Mouse (Mus musculus) embryonic facial prominence, embryonic 15.5 days (tissue): ENCODE data around the gene Fgf12. TPM values are rescaled to one million over a fixed set of nuclear protein-coding genes. Genes with fewer than 3 reads are reported as not detected.

ENCODE experiments used
- ATAC-seq: fragments of 200-750 bp; cut with Nextera tagmentation; 2 replicates; pipeline ENCODE4 v1.8.0; 2017; ENCODE audit warnings: low read depth, moderate TSS enrichment; ENCODE audit not compliant: insufficient number of reproducible peaks, low FRiP score, low TSS enrichment
- H3K27ac ChIP-seq: fragments of 300-500 bp; sonication (generic); replicated peaks from 2 replicates; pipeline ENCODE4 v1.5.1; 2015; ENCODE audit warnings: mild to moderate bottlenecking, inconsistent platforms
- H3K27me3 ChIP-seq: fragments of 300-500 bp; sonication (generic); 2 replicates; pipeline ENCODE4 v1.6.1; 2015; ENCODE audit warnings: inconsistent platforms
- H3K36me3 ChIP-seq: fragments of 300-500 bp; sonication (generic); 2 replicates; pipeline ENCODE4 v1.6.1; 2015; ENCODE audit warnings: mild to moderate bottlenecking, inconsistent platforms
- H3K4me1 ChIP-seq: fragments of 300-500 bp; sonication (generic); 2 replicates; pipeline ENCODE4 v1.6.1; 2015; ENCODE audit warnings: inconsistent platforms
- H3K4me2 ChIP-seq: fragments of 300-500 bp; sonication (generic); replicated peaks from 2 replicates; pipeline ENCODE4 v1.6.1; 2015; ENCODE audit warnings: mild to moderate bottlenecking, inconsistent platforms
- H3K4me3 ChIP-seq: fragments of 300-500 bp; sonication (generic); replicated peaks from 2 replicates; pipeline ENCODE4 v1.5.1; 2015; ENCODE audit warnings: mild to moderate bottlenecking, inconsistent platforms
- H3K9ac ChIP-seq: fragments of 300-500 bp; sonication (generic); 2 replicates; pipeline ENCODE4 v1.6.1; 2015; ENCODE audit warnings: inconsistent platforms
- H3K9me3 ChIP-seq: fragments of 300-500 bp; sonication (generic); replicated peaks from 2 replicates; pipeline ENCODE4 v1.6.1; 2016; ENCODE audit warnings: inconsistent platforms
- WGBS: fragments of 180-500 bp; shearing (Covaris S2); methylation state at CpG from one replicate; pipeline ENCODE4 v1.1.7; 2015; 5-methylcytosine and 5-hydroxymethylcytosine counted together
- polyA plus RNA-seq: library from polyadenylated mRNA; unstranded; fragments of >200 nt; fragmentation: Nextera tagmentation; extraction: Ambion mirVana; gene quantifications from 2 replicates; pipeline ENCODE4 v1.2.1, GENCODE M21; 2015

Fgf12 gene
- polyA plus RNA-seq, 1 experiment from 2014 or later = 6.0 TPM

DNA sequence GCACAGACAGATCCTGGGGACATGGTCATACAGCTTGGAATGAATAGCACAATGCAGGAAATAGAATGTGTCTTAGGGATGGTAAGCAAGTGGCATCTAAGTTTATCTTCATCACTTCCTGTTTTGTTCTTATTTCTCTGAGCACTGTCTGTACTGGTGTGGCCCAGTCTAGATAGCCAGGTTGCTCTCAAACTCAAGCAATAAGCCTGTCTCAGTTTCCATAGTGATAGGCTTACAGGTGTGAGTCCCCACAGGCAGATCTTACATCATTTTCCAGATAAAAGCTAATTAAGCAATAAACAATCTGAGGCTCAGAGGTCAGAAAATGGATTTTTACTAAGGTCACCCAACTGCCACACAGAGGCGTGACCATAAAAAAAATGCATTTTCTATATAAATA is 348.7 kb downstream of the Fgf12 start:
- no peaks in the 10 kb centered on the region for H3K27me3 ChIP-seq
- ATAC-seq = no peak
- no peak overlapping the region for H3K4me3 ChIP-seq
- WGBS = 91% methylated on average over 1 of the region's 1 CpGs
- H3K36me3 ChIP-seq = no peaks in the 10 kb centered on the region
- H3K9me3 ChIP-seq = no peaks in the 10 kb centered on the region
- no peak overlapping the region for H3K9ac ChIP-seq
- H3K4me2 ChIP-seq = no peak overlapping the region
- no peaks in the 10 kb centered on the region for H3K4me1 ChIP-seq
- H3K27ac ChIP-seq = no peak overlapping the region

DNA sequence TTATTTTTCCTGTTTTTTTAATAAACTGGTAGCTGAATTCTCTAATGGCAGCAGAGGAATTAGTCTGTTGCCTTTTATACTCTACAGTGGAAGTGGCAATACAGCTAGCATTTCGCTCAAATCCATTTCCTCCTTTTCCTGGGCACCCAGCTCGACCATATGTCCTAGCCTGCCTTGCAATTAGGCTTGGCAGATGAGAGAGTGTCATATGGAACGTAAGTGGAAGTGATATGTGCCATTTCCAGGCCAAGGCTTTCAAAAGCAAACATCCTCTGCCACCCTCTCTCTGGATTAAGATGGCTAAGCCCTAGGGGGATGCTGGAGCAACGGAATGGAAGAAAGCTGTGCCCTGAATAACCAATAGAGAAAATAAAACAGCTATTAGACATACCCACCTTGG is 350.2 kb downstream of the Fgf12 start:
- WGBS = 58% methylated on average over 4 of the region's 4 CpGs
- Histone ChIP-seq H3K9ac (no peak overlapping the region), H3K27ac (no peak overlapping the region), H3K4me2 (no peak overlapping the region), H3K27me3 (no peaks in the 10 kb centered on the region), H3K4me3 (no peak overlapping the region), H3K36me3 (no peaks in the 10 kb centered on the region), H3K9me3 (no peaks in the 10 kb centered on the region), H3K4me1 (no peaks in the 10 kb centered on the region)
- no peak for ATAC-seq

DNA sequence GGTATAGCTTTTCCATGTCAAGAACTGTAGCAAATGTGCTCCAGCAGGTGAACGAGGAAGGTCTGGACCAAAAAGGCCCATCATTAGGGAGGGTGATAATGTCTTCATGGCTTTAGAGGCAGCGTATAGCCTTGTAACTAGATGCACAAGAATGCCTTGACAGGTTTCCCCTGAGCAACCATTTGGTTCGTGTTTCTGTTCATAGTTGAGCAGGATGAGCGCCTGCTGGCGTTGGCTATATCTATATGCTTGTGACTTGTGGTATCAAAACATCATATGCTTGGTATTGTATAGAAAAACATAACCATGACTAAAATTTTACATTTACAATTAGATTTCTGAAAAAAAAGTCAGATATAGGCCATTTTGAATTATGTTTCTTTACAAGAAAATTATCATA is 361.6 kb downstream of the Fgf12 start:
- Histone ChIP-seq H3K36me3 (no peaks in the 10 kb centered on the region), H3K4me2 (no peak overlapping the region), H3K9ac (no peak overlapping the region), H3K27me3 (no peaks in the 10 kb centered on the region), H3K9me3 (no peaks in the 10 kb centered on the region), H3K4me1 (no peaks in the 10 kb centered on the region), H3K27ac (no peak overlapping the region), H3K4me3 (no peak overlapping the region)
- WGBS = 74% methylated on average over 5 of the region's 5 CpGs
- no peak for ATAC-seq

DNA sequence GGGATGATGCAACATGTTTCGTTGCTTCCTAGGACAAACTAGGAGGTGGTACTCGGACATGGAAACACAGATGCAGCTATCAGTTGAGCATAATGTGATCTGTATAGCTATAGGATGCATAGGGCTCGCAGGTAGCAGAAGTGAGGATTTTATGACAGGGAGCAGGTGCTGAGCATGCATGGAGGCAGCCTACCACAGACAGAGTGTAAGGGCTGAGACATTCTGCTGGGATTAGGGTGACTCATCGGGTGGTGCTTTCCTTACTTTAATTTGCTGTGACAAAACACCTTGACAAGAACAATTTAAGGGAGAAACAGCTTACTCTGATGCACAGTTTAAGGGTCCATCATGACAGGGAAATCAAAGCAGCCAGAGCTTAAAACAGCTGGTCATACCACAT is 363.8 kb downstream of the Fgf12 start:
- ATAC-seq = no peak
- Histone ChIP-seq H3K9me3 (no peaks in the 10 kb centered on the region), H3K9ac (no peak overlapping the region), H3K4me2 (no peak overlapping the region), H3K4me1 (no peaks in the 10 kb centered on the region), H3K4me3 (no peak overlapping the region), H3K27me3 (no peaks in the 10 kb centered on the region), H3K27ac (no peak overlapping the region), H3K36me3 (no peaks in the 10 kb centered on the region)
- 75% methylated on average over 4 of the region's 4 CpGs for WGBS

DNA sequence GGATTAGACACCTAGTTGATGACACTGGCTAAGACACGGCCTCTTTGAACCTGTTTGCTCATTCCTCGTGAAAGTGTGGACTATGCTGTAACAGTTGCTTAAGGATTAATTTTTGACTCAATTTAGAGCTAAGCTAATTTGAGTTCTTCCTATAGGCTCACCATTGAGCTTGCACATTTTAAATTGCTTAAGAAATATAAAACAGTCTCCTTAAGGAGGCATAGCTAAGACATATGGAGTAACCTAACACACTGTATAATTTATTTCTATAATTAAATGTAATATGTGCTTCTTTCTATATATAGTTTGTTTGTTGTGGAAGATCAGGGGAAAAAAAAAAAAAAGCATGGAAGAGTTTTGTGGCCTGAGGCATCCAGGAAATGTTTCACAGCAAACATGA is 378.1 kb downstream of the Fgf12 start:
- no peak for ATAC-seq
- Histone ChIP-seq H3K4me1 (no peaks in the 10 kb centered on the region), H3K9ac (no peak overlapping the region), H3K9me3 (no peaks in the 10 kb centered on the region), H3K27ac (no peak overlapping the region), H3K4me3 (no peak overlapping the region), H3K27me3 (no peaks in the 10 kb centered on the region), H3K36me3 (no peaks in the 10 kb centered on the region), H3K4me2 (no peak overlapping the region)
- 71% methylated on average over 2 of the region's 2 CpGs for WGBS

DNA sequence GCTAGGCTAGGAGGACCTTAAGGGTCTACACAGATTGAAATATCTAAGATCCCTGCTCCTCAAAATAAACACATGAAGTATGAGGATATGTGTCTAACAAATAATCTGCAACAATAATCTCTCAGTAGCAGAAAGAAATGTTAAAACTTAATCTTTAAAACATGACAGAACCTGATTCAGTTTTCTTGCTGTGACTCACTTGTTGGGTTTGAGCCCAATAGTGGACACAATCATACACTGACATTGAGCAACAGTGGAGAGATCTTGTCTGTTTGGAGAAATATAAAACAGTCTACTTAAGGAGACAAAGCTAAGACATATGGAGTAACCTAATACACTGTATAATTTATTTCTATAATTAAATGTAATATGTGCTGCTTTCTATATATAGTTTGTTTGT is 379.6 kb downstream of the Fgf12 start:
- no peak for ATAC-seq
- H3K36me3 ChIP-seq = no peaks in the 10 kb centered on the region
- H3K27ac ChIP-seq = no peak overlapping the region

DNA sequence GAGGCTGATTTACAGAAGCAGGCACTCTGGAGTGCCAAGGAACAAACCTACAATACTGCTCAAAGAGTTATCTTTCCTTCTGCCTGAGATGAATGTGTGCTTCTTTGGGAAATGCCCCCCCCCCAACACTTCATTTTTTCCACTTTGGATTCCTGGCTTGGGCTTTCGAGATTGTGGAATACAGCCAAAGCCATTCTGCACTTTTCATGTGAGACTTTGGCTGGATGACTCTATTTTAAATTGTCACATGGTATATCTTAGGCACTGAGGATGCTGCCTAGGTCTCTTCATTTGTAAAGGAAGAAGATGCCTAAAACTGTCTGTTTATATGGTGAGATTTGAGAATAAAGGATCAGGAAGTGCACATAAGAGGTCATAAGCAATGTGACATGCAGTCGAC is 402.2 kb downstream of the Fgf12 start:
- no peak overlapping the region for H3K4me3 ChIP-seq
- no peak overlapping the region for H3K4me2 ChIP-seq
- ATAC-seq = no peak
- no peak overlapping the region for H3K9ac ChIP-seq
- H3K36me3 ChIP-seq = no peaks in the 10 kb centered on the region
- no peaks in the 10 kb centered on the region for H3K4me1 ChIP-seq
- H3K9me3 ChIP-seq = no peaks in the 10 kb centered on the region
- H3K27me3 ChIP-seq = no peaks in the 10 kb centered on the region
- no peak overlapping the region for H3K27ac ChIP-seq
- 61% methylated on average over 2 of the region's 2 CpGs for WGBS

More for the DNA sequence above, 379.6 kb downstream of the Fgf12 start:
- H3K9ac ChIP-seq = no peak overlapping the region
- no peaks in the 10 kb centered on the region for H3K4me1 ChIP-seq
- no peak overlapping the region for H3K4me2 ChIP-seq
- H3K9me3 ChIP-seq = no peaks in the 10 kb centered on the region
- no peaks in the 10 kb centered on the region for H3K27me3 ChIP-seq
- H3K4me3 ChIP-seq = no peak overlapping the region

DNA sequence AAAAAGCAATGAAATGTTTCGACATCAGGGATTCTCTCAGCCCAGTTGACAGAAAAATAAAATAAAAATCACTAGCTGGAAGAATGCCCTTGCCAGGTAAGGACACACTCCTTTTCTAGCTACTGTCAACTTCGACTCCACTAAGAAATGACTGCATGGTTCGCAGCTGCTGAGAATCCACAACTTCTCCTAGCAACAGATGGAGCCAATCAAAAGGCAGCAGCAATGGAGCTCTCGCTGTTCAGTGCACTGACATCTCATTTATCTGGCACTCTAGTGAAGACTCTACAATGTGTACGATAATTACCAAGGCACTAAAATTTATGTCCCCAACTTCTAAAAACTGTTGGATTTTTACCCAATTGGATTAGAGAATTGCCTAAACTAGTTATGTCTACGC is 407.5 kb downstream of the Fgf12 start:
- WGBS = 55% methylated on average over 6 of the region's 6 CpGs
- no peak for ATAC-seq
- no peaks in the 10 kb centered on the region for H3K27me3 ChIP-seq

DNA sequence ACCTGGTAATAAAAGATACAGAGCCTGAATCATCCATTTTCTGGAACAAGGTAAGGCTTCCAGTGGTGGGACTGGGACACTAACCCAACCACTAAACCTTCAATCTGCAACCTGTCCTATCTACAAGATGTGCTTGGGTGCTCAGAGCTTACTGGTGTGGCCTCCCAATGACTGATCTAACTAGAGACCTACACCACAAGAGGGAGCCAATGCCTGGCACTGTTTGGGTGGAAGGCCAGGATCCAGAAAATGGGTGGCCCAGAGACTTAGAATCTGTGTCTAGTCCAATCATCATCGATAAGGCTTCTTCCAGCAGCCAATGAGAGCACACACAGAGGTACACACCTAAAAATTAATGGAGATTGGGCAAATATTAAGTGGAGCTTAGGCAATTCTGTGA is 414.9 kb downstream of the Fgf12 start:
- no peaks in the 10 kb centered on the region for H3K4me1 ChIP-seq
- no peak for ATAC-seq
- H3K4me3 ChIP-seq = no peak overlapping the region
- H3K27ac ChIP-seq = no peak overlapping the region
- no peaks in the 10 kb centered on the region for H3K27me3 ChIP-seq
- H3K4me2 ChIP-seq = no peak overlapping the region
- no peaks in the 10 kb centered on the region for H3K9me3 ChIP-seq
- WGBS = 87% methylated on average over 1 of the region's 1 CpGs
- H3K9ac ChIP-seq = no peak overlapping the region
- no peaks in the 10 kb centered on the region for H3K36me3 ChIP-seq

More for the DNA sequence above, 407.5 kb downstream of the Fgf12 start:
- H3K9ac ChIP-seq = no peak overlapping the region
- H3K36me3 ChIP-seq = no peaks in the 10 kb centered on the region
- H3K27ac ChIP-seq = no peak overlapping the region
- no peaks in the 10 kb centered on the region for H3K4me1 ChIP-seq
- no peak overlapping the region for H3K4me3 ChIP-seq
- H3K4me2 ChIP-seq = no peak overlapping the region
- no peaks in the 10 kb centered on the region for H3K9me3 ChIP-seq

DNA sequence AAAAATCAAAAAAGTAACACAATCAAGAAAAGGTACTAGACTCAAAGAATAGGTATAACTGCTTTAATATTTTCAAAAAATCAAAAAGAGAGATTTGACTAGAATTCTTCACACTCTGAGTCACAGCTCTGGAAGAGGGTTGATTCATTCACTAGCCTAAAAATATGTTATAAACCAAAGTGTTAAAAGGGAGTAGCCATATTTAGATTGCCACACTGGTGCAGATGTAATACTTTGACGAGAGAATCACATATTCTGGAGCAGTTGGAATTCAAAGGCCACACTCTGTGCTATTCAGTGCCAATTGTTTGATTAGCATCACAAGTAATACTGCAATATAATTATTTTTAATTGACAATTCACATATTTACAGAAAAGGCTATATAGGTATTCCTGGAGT is 416.2 kb downstream of the Fgf12 start:
- no peak for ATAC-seq
- H3K4me2 ChIP-seq = no peak overlapping the region
- H3K36me3 ChIP-seq = no peaks in the 10 kb centered on the region

DNA sequence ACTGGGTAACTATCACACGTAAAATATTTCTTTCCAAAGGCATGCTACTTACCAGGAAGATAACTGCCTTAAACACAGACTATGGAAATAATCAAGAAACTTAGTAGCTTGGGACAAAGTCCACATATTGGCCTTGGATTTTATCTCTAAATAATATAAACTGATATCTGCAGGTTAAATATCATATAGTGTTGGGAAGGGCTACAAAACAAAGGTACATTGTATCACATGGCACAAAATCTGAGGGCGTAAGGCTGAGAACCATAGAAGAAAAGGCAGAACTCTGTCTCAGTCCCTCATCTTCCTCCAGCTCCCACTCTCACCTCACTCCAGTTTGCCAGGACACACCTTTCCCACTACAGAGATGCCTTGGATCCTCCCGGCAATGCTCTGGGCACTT is 417.8 kb downstream of the Fgf12 start:
- 86% methylated on average over 3 of the region's 3 CpGs for WGBS
- no peaks in the 10 kb centered on the region for H3K4me1 ChIP-seq
- H3K4me2 ChIP-seq = no peak overlapping the region

More for the DNA sequence above, 416.2 kb downstream of the Fgf12 start:
- H3K4me3 ChIP-seq = no peak overlapping the region
- H3K27ac ChIP-seq = no peak overlapping the region
- H3K27me3 ChIP-seq = no peaks in the 10 kb centered on the region
- WGBS = 53% methylated on average over 1 of the region's 1 CpGs
- no peak overlapping the region for H3K9ac ChIP-seq
- no peaks in the 10 kb centered on the region for H3K9me3 ChIP-seq
- no peaks in the 10 kb centered on the region for H3K4me1 ChIP-seq

DNA sequence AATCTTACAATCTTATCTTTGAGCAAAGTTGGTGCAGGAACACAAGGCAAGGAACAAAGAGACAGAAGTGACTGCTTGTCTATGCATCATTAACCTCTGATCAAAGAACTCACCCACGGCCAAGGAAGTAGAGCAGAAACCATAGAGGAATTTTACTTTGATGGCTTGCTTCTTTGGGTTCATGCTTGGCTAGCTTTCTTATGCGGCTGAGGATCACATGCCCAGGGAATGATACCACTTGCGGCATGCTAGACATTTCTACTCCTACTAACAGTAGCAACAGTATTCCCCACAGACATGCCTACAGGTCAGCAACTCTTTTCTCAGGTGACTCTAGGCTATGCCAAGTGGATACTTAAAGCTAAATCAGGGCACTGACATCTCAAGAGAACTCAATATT is 429.3 kb downstream of the Fgf12 start:
- ATAC-seq = no peak
- Histone ChIP-seq H3K4me1 (no peaks in the 10 kb centered on the region), H3K4me2 (no peak overlapping the region), H3K27ac (no peak overlapping the region), H3K27me3 (no peaks in the 10 kb centered on the region), H3K4me3 (no peak overlapping the region), H3K9me3 (no peaks in the 10 kb centered on the region), H3K9ac (no peak overlapping the region), H3K36me3 (no peaks in the 10 kb centered on the region)
- 71% methylated on average over 3 of the region's 3 CpGs for WGBS

More for the DNA sequence above, 417.8 kb downstream of the Fgf12 start:
- H3K27ac ChIP-seq = no peak overlapping the region
- H3K27me3 ChIP-seq = no peaks in the 10 kb centered on the region
- no peaks in the 10 kb centered on the region for H3K9me3 ChIP-seq
- no peaks in the 10 kb centered on the region for H3K36me3 ChIP-seq
- no peak for ATAC-seq
- no peak overlapping the region for H3K4me3 ChIP-seq
- H3K9ac ChIP-seq = no peak overlapping the region
